Mouse (Mus musculus) heart, adult 2 months (tissue): ENCODE results near the gene Add2. TPM values are rescaled to one million over a fixed set of nuclear protein-coding genes. Genes with fewer than 3 reads are reported as not detected.

Experiments
- DNase-seq, 2 experiments: peaks; one replicate each; pipeline ENCODE4 v3.0.0; 2021
- H3K27ac ChIP-seq: fragments of 200-600 bp; 2 replicates; pipeline ENCODE4 v1.8.1; 2022
- H3K27me3 ChIP-seq: fragments of 200-500 bp; 2 replicates; pipeline ENCODE4 v1.6.1; 2012; ENCODE audit warnings: mild to moderate bottlenecking, low read length, inconsistent platforms, mixed read lengths; ENCODE audit not compliant: control insufficient read depth, insufficient read depth
- H3K36me3 ChIP-seq: fragments of 200-500 bp; 2 replicates; pipeline ENCODE4 v1.6.1; 2012; ENCODE audit warnings: low read length, inconsistent platforms; ENCODE audit not compliant: control insufficient read depth, insufficient read depth
- H3K4me1 ChIP-seq: fragments of 200-500 bp; 2 replicates; pipeline ENCODE4 v1.6.1; 2011; ENCODE audit warnings: low read length; ENCODE audit not compliant: control insufficient read depth, insufficient read depth
- H3K4me3 ChIP-seq: fragments of 200-600 bp; 2 replicates; pipeline ENCODE4 v1.8.1; 2022
- H3K79me2 ChIP-seq: fragments of 200-500 bp; replicated peaks from 2 replicates; pipeline ENCODE4 v1.6.1; 2012; ENCODE audit warnings: mild to moderate bottlenecking, inconsistent platforms, low read length, moderate library complexity, mixed read lengths; ENCODE audit not compliant: control insufficient read depth, insufficient read depth
- H3K9ac ChIP-seq: fragments of 200-500 bp; 2 replicates; pipeline ENCODE4 v1.6.1; 2012; ENCODE audit warnings: low read depth, mild to moderate bottlenecking, control low read depth, inconsistent platforms, low read length, mixed read lengths
- CTCF ChIP-seq: fragments of 200-600 bp; IDR thresholded peaks from 2 replicates; pipeline ENCODE4 v1.8.1; 2022; ENCODE audit warnings: antibody characterized with exemption, mild to moderate bottlenecking, moderate library complexity
- EP300 ChIP-seq: fragments of 200-500 bp; IDR thresholded peaks from 2 replicates; pipeline ENCODE4 v1.6.1; 2011; ENCODE audit warnings: low read depth, low read length, control low read depth; ENCODE audit not compliant: insufficient read depth
- POLR2A ChIP-seq: fragments of 200-500 bp; IDR thresholded peaks from 2 replicates; pipeline ENCODE4 v1.6.1; 2011; ENCODE audit warnings: mild to moderate bottlenecking, low read depth, low read length, control low read depth; ENCODE audit not compliant: insufficient read depth
- WGBS: fragments of 180-500 bp; shearing (Covaris S2); methylation state at CpG from one replicate; pipeline ENCODE4 v1.1.7; 2018; 5-methylcytosine and 5-hydroxymethylcytosine counted together
- intact Hi-C: fragments of 180-260 bp; cut with DNase I; formaldehyde crosslinking; loops from one replicate; pipeline ENCODE4 v1.15.1; 2025
- polyA plus RNA-seq: library from polyadenylated mRNA; depleted of rRNA; stranded (reverse); fragments of >200 nt; gene quantifications from 2 replicates; pipeline ENCODE4 v1.2.3, GENCODE M21; 2012
- total RNA-seq, 2 experiments: library from RNA; stranded (reverse); gene quantifications; 2 replicates each; pipeline ENCODE4 v1.2.3; 2021

Add2 gene
- total and polyA plus RNA-seq, 3 experiments = 0.16 to 0.39 (median 0.25) TPM

DNA sequence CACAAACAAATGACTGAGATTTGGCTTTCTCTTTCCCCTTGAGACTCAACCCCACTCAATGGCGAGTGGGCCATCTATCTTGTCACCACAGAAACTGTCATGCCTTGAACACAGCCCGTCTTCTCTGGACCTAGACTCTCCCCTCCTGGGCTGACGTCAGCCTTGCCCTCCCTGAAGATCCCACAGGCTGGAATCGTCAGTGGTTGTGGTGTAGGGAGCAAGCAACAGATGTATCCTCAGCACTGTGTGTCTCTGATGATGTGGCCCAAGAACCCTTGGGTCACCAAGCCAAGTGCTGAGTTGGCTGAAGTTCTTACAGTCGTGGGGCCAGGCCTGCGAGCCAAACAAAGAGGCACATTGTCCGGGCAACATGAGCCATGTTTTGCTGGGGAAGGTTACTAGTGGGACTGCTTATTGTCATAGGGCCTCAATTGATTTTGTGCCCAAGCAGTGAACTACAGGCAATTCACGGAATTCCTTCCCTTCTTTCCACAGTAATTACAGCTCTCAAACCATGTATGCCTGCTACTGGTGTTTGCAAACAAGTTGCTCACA lies 125.0 kb downstream of the Add2 start:
- WGBS = 68% methylated on average over 8 of the region's 8 CpGs
- H3K4me3 ChIP-seq = no peak overlapping the region
- H3K27me3 ChIP-seq = no peaks in the 10 kb centered on the region
- no peaks in the 10 kb centered on the region for H3K36me3 ChIP-seq
- no peaks in the 10 kb centered on the region for H3K4me1 ChIP-seq
- TF ChIP-seq EP300 = no peak
- no peak for TF ChIP-seq POLR2A
- TF ChIP-seq CTCF = no peak
- no peak overlapping the region for H3K27ac ChIP-seq
- no peaks in the 10 kb centered on the region for H3K79me2 ChIP-seq
- DNase-seq = peak; percentile 29 to 44
- intact Hi-C loops = no loop called here
- H3K9ac ChIP-seq = no peak overlapping the region

DNA sequence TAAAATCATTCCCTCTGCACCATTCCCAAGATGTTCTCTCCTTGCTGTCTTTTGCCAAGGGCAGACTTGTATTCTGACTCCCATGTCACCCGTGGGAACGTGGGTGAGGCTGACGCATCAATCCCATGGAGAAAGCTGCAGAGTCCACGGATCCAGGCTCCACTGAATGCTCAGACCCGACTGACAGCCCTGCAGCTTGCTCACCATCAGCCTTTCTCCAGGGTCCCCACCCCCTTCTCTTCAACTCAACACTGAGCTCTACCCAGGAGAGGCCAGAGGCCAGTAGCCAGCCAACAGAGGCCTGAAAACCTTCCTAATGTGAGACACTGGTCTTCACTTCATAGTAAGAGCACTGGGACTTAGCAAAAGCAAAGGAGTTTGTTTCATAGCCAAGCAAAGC lies 125.5 kb downstream of the Add2 start:
- WGBS = 67% methylated on average over 5 of the region's 5 CpGs
- no peaks in the 10 kb centered on the region for H3K36me3 ChIP-seq
- no peak overlapping the region for H3K4me3 ChIP-seq
- H3K27me3 ChIP-seq = no peaks in the 10 kb centered on the region
- no peak overlapping the region for H3K9ac ChIP-seq
- no peaks in the 10 kb centered on the region for H3K79me2 ChIP-seq
- intact Hi-C loops = no loop called here
- H3K27ac ChIP-seq = no peak overlapping the region
- no peaks in the 10 kb centered on the region for H3K4me1 ChIP-seq
- TF ChIP-seq CTCF = no peak
- no peak for TF ChIP-seq POLR2A
- TF ChIP-seq EP300 = no peak
- peak in 1 of 2 experiments; percentile 8 for DNase-seq

- H3K27ac ChIP-seq = no peak overlapping the region
- intact Hi-C loops = no loop called here
- H3K27me3 ChIP-seq = no peaks in the 10 kb centered on the region
- no peaks in the 10 kb centered on the region for H3K79me2 ChIP-seq
- no peak for TF ChIP-seq EP300
- no peak for TF ChIP-seq CTCF
- no peak for TF ChIP-seq POLR2A
- H3K9ac ChIP-seq = no peak overlapping the region
- H3K36me3 ChIP-seq = no peaks in the 10 kb centered on the region
- no peak overlapping the region for H3K4me3 ChIP-seq
- WGBS = 42% methylated on average over 2 of the region's 2 CpGs
- no peak for DNase-seq
- no peaks in the 10 kb centered on the region for H3K4me1 ChIP-seq
Observed at GRCm38 (mm10) chr6:86154481-86154880, 126.0 kb downstream of the Add2 start.

GRCm38 (mm10) chr6:86157253-86158234 lies 129.1 kb downstream of the Add2 start:
- H3K27ac ChIP-seq = no peak overlapping the region
- intact Hi-C loops = no loop called here
- WGBS = 51% methylated on average over 17 of the region's 17 CpGs
- H3K36me3 ChIP-seq = no peaks in the 10 kb centered on the region
- H3K9ac ChIP-seq = no peak overlapping the region
- no peaks in the 10 kb centered on the region for H3K79me2 ChIP-seq
- no peaks in the 10 kb centered on the region for H3K27me3 ChIP-seq
- H3K4me3 ChIP-seq = no peak overlapping the region
- TF ChIP-seq POLR2A (no peak), CTCF (0 out of 2 replicates have a peak, but pooled peaks have one; percentile 4)
- no peak for DNase-seq
- no peaks in the 10 kb centered on the region for H3K4me1 ChIP-seq

GRCm38 (mm10) chr6:86160878-86161277 lies 132.4 kb downstream of the Add2 start:
- TF ChIP-seq CTCF (no peak), POLR2A (no peak), EP300 (no peak)
- no peak for DNase-seq
- Histone ChIP-seq H3K4me1 (no peaks in the 10 kb centered on the region), H3K9ac (no peak overlapping the region), H3K27me3 (no peaks in the 10 kb centered on the region), H3K4me3 (no peak overlapping the region), H3K79me2 (no peaks in the 10 kb centered on the region), H3K27ac (no peak overlapping the region), H3K36me3 (no peaks in the 10 kb centered on the region)
- WGBS = 64% methylated on average over 3 of the region's 3 CpGs
- intact Hi-C loops = no loop called here

DNA sequence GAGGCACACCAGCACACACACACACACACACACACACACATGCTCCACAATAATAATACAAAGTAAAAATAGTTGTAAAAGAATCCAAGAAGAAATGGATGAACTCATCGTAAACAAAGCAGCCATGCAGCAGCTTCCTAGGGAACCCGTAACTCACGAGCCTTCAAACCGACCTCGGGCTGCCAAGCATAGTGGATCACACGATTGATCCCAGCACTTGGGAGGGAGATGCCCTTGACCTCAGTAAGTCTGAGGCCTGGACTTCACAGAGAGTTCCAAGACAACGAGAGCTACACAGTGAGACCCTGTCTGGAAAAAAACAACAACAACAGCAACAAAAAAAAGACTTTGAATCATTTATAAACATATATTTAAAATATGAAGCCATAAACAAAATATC lies 133.1 kb downstream of the Add2 start:
- H3K27ac ChIP-seq = no peak overlapping the region
- H3K36me3 ChIP-seq = no peaks in the 10 kb centered on the region
- TF ChIP-seq CTCF (no peak), EP300 (no peak), POLR2A (no peak)
- no peak for DNase-seq
- H3K4me3 ChIP-seq = no peak overlapping the region
- no peaks in the 10 kb centered on the region for H3K79me2 ChIP-seq
- no peak overlapping the region for H3K9ac ChIP-seq
- no peaks in the 10 kb centered on the region for H3K4me1 ChIP-seq
- 53% methylated on average over 7 of the region's 7 CpGs for WGBS
- intact Hi-C loops = no loop called here
- H3K27me3 ChIP-seq = no peaks in the 10 kb centered on the region
